Mouse (Mus musculus) midbrain, embryonic 11.5 days (tissue): ENCODE data around the gene Ltbp1. TPM values are rescaled to one million over a fixed set of nuclear protein-coding genes. Genes with fewer than 3 reads are reported as not detected.

Experiments
- ATAC-seq: fragments of 200-750 bp; cut with Nextera tagmentation; 2 replicates; pipeline ENCODE4 v1.8.0; 2017; ENCODE audit warnings: moderate TSS enrichment, moderate library complexity; ENCODE audit not compliant: low FRiP score
- DNase-seq: peaks from one replicate; pipeline ENCODE4 v3.0.0; 2015; ENCODE audit warnings: low spot score; ENCODE audit errors: missing footprints
- H3K27ac ChIP-seq: fragments of 300-500 bp; sonication (generic); 2 replicates; pipeline ENCODE4 v1.5.1; 2014; ENCODE audit warnings: low read depth, low read length
- H3K27me3 ChIP-seq: fragments of 300-500 bp; sonication (generic); 2 replicates; pipeline ENCODE4 v1.6.1; 2014; ENCODE audit warnings: mild to moderate bottlenecking, low read length, moderate library complexity, mixed read lengths; ENCODE audit not compliant: control insufficient read depth, insufficient read depth
- H3K36me3 ChIP-seq: fragments of 300-500 bp; sonication (generic); 2 replicates; pipeline ENCODE4 v1.6.1; 2014; ENCODE audit warnings: mild to moderate bottlenecking, low read length, moderate library complexity, mixed read lengths; ENCODE audit not compliant: control insufficient read depth, insufficient read depth
- H3K4me1 ChIP-seq: fragments of 300-500 bp; sonication (generic); 2 replicates; pipeline ENCODE4 v1.6.1; 2014; ENCODE audit warnings: low read length; ENCODE audit not compliant: control insufficient read depth, insufficient read depth
- H3K4me2 ChIP-seq: fragments of 300-500 bp; sonication (generic); 2 replicates; pipeline ENCODE4 v1.6.1; 2014; ENCODE audit warnings: mild to moderate bottlenecking, moderate library complexity
- H3K4me3 ChIP-seq: fragments of 300-500 bp; sonication (generic); 2 replicates; pipeline ENCODE4 v1.5.1; 2014; ENCODE audit warnings: low read depth, low read length
- H3K9ac ChIP-seq: fragments of 300-500 bp; sonication (generic); 2 replicates; pipeline ENCODE4 v1.6.1; 2014; ENCODE audit warnings: low read length
- H3K9me3 ChIP-seq: fragments of 300-500 bp; sonication (generic); 2 replicates; pipeline ENCODE4 v1.6.1; 2016; ENCODE audit warnings: low read length; ENCODE audit not compliant: control insufficient read depth
- WGBS: fragments of 180-500 bp; shearing (Covaris S2); extraction: QIAGEN DNeasy Blood & Tissue Kit; methylation state at CpG from one replicate; pipeline ENCODE4 v1.1.7; 2014; 5-methylcytosine and 5-hydroxymethylcytosine counted together
- polyA plus RNA-seq: library from polyadenylated mRNA; unstranded; fragments of >200 nt; fragmentation: Nextera tagmentation; extraction: Ambion mirVana; gene quantifications from 2 replicates; pipeline ENCODE4 v1.2.1, GENCODE M21; 2014

Ltbp1 gene
- polyA plus RNA-seq, 1 experiment from 2014 or later: 6.2 TPM

- no peak for DNase-seq
- H3K4me3 ChIP-seq: no peak overlapping the region
- no peak overlapping the region for H3K9ac ChIP-seq
- H3K4me2 ChIP-seq: no peak overlapping the region
- no peaks in the 10 kb centered on the region for H3K27me3 ChIP-seq
- no peaks in the 10 kb centered on the region for H3K4me1 ChIP-seq
- peaks cover 2% of the 10 kb centered on the region; the same call in 1 of the 2 replicates for H3K9me3 ChIP-seq
- 91% methylated on average over 3 of the region's 3 CpGs for WGBS
- no peak for ATAC-seq
- no peaks in the 10 kb centered on the region for H3K36me3 ChIP-seq
- H3K27ac ChIP-seq: no peak overlapping the region
Measured at GRCm38 (mm10) chr17:75349602-75350001, 344.2 kb downstream of the Ltbp1 start.

- 85% methylated on average over 3 of the region's 3 CpGs for WGBS
- no peak overlapping the region for H3K9ac ChIP-seq
- no peak overlapping the region for H3K4me2 ChIP-seq
- DNase-seq (no peak), ATAC-seq (no peak)
- H3K36me3 ChIP-seq: no peaks in the 10 kb centered on the region
- no peaks in the 10 kb centered on the region for H3K4me1 ChIP-seq
- no peak overlapping the region for H3K4me3 ChIP-seq
- no peak overlapping the region for H3K27ac ChIP-seq
- H3K27me3 ChIP-seq: no peaks in the 10 kb centered on the region
- no peaks in the 10 kb centered on the region for H3K9me3 ChIP-seq
Measured at GRCm38 (mm10) chr17:75353323-75353722, 348.0 kb downstream of the Ltbp1 start.

GRCm38 (mm10) chr17:75355431-75355830, 350.1 kb downstream of the Ltbp1 start:
- Histone ChIP-seq H3K4me2 (no peak overlapping the region), H3K4me1 (no peaks in the 10 kb centered on the region), H3K9me3 (no peaks in the 10 kb centered on the region), H3K27ac (no peak overlapping the region), H3K36me3 (no peaks in the 10 kb centered on the region), H3K4me3 (no peak overlapping the region), H3K27me3 (no peaks in the 10 kb centered on the region), H3K9ac (no peak overlapping the region)
- ATAC-seq (no peak), DNase-seq (no peak)
- 85% methylated on average over 5 of the region's 5 CpGs for WGBS

GRCm38 (mm10) chr17:75360111-75360510, 354.7 kb downstream of the Ltbp1 start:
- ATAC-seq: no peak
- 93% methylated on average over 7 of the region's 7 CpGs for WGBS
- Histone ChIP-seq H3K4me1 (no peaks in the 10 kb centered on the region), H3K9me3 (no peaks in the 10 kb centered on the region), H3K27ac (no peak overlapping the region), H3K9ac (no peak overlapping the region), H3K27me3 (no peaks in the 10 kb centered on the region), H3K36me3 (0 out of 2 replicates have a peak, but pooled peaks cover 2% of the 10 kb centered on the region), H3K4me2 (no peak overlapping the region), H3K4me3 (no peak overlapping the region)
- no peak for DNase-seq

- H3K36me3 ChIP-seq: 0 out of 2 replicates have a peak, but pooled peaks cover 2% of the 10 kb centered on the region
- H3K9ac ChIP-seq: no peak overlapping the region
- 94% methylated on average over 6 of the region's 6 CpGs for WGBS
- DNase-seq (no peak), ATAC-seq (no peak)
- no peak overlapping the region for H3K4me2 ChIP-seq
- H3K4me3 ChIP-seq: no peak overlapping the region
- H3K27me3 ChIP-seq: no peaks in the 10 kb centered on the region
- H3K4me1 ChIP-seq: no peaks in the 10 kb centered on the region
- no peaks in the 10 kb centered on the region for H3K9me3 ChIP-seq
- H3K27ac ChIP-seq: no peak overlapping the region
Measured at GRCm38 (mm10) chr17:75366332-75366731, 361.0 kb downstream of the Ltbp1 start.

- no peak for ATAC-seq
- Histone ChIP-seq H3K27me3 (no peaks in the 10 kb centered on the region), H3K4me3 (no peak overlapping the region), H3K4me1 (no peaks in the 10 kb centered on the region), H3K9me3 (no peaks in the 10 kb centered on the region), H3K4me2 (no peak overlapping the region), H3K36me3 (0 out of 2 replicates have a peak, but pooled peaks cover 2% of the 10 kb centered on the region), H3K9ac (no peak overlapping the region), H3K27ac (no peak overlapping the region)
- 95% methylated on average over 18 of the region's 18 CpGs for WGBS
- DNase-seq: no peak
Measured at GRCm38 (mm10) chr17:75367486-75368155, 362.3 kb downstream of the Ltbp1 start.

- Histone ChIP-seq H3K27ac (no peak overlapping the region), H3K4me2 (no peak overlapping the region), H3K9ac (no peak overlapping the region), H3K4me3 (no peak overlapping the region), H3K36me3 (0 out of 2 replicates have a peak, but pooled peaks cover under 1% of the 10 kb centered on the region), H3K27me3 (no peaks in the 10 kb centered on the region), H3K4me1 (no peaks in the 10 kb centered on the region), H3K9me3 (no peaks in the 10 kb centered on the region)
- 80% methylated on average over 5 of the region's 5 CpGs for WGBS
- no peak for ATAC-seq
- no peak for DNase-seq
Measured at GRCm38 (mm10) chr17:75368580-75368979, 363.2 kb downstream of the Ltbp1 start.

GRCm38 (mm10) chr17:75369351-75369750, 364.0 kb downstream of the Ltbp1 start:
- Histone ChIP-seq H3K4me3 (no peak overlapping the region), H3K27ac (no peak overlapping the region), H3K27me3 (no peaks in the 10 kb centered on the region), H3K9ac (no peak overlapping the region), H3K9me3 (no peaks in the 10 kb centered on the region), H3K4me1 (no peaks in the 10 kb centered on the region), H3K4me2 (no peak overlapping the region), H3K36me3 (no peaks in the 10 kb centered on the region)
- no peak for ATAC-seq
- DNase-seq: no peak
- WGBS: 66% methylated on average over 7 of the region's 7 CpGs

- Histone ChIP-seq H3K27ac (no peak overlapping the region), H3K27me3 (no peaks in the 10 kb centered on the region), H3K4me3 (no peak overlapping the region), H3K9me3 (no peaks in the 10 kb centered on the region), H3K36me3 (no peaks in the 10 kb centered on the region), H3K9ac (no peak overlapping the region), H3K4me2 (no peak overlapping the region), H3K4me1 (no peaks in the 10 kb centered on the region)
- DNase-seq (no peak), ATAC-seq (no peak)
- 88% methylated on average over 4 of the region's 4 CpGs for WGBS
Measured at GRCm38 (mm10) chr17:75370120-75370519, 364.8 kb downstream of the Ltbp1 start.
